Mouse (Mus musculus) retina, adult 2 months (tissue): Measurements from ENCODE around the gene Plxna4.
A peak's percentile ranks its signal among the peaks of the same experiment; 100 is the strongest.

Source experiments
- DNase-seq: peaks from one replicate; pipeline ENCODE4 v3.0.0-alpha.2; 2012; ENCODE audit warnings: low read depth, low spot score

The Plxna4 gene

GRCm38 (mm10) chr6:32348126-32348525 is 239.9 kb downstream of the Plxna4 start:
- no peak for DNase-seq

GRCm38 (mm10) chr6:32346015-32346414 is 242.0 kb downstream of the Plxna4 start:
- no peak for DNase-seq

GRCm38 (mm10) chr6:32342727-32343126 is 245.3 kb downstream of the Plxna4 start:
- DNase-seq, result no peak

GRCm38 (mm10) chr6:32342272-32342671 is 245.7 kb downstream of the Plxna4 start:
- no peak for DNase-seq

- no peak for DNase-seq
Observed at GRCm38 (mm10) chr6:32338416-32338943, 249.5 kb downstream of the Plxna4 start.

GRCm38 (mm10) chr6:32331281-32331680 is 256.7 kb downstream of the Plxna4 start:
- DNase-seq, result no peak

GRCm38 (mm10) chr6:32330034-32330795 is 257.8 kb downstream of the Plxna4 start:
- DNase-seq, result no peak

GRCm38 (mm10) chr6:32328028-32328427 is 260.0 kb downstream of the Plxna4 start:
- peak; percentile 47 for DNase-seq

- no peak for DNase-seq
Observed at GRCm38 (mm10) chr6:32327173-32327572, 260.8 kb downstream of the Plxna4 start.

- no peak for DNase-seq
Observed at GRCm38 (mm10) chr6:32326406-32326805, 261.6 kb downstream of the Plxna4 start.

- DNase-seq, result no peak
Observed at GRCm38 (mm10) chr6:32325851-32326250, 262.1 kb downstream of the Plxna4 start.

- DNase-seq, result no peak
Observed at GRCm38 (mm10) chr6:32321187-32321586, 266.8 kb downstream of the Plxna4 start.

- no peak for DNase-seq
Observed at GRCm38 (mm10) chr6:32320254-32320653, 267.7 kb downstream of the Plxna4 start.

- DNase-seq, result no peak
Observed at GRCm38 (mm10) chr6:32317470-32317869, 270.5 kb downstream of the Plxna4 start.

- no peak for DNase-seq
Observed at GRCm38 (mm10) chr6:32315011-32315450, 273.0 kb downstream of the Plxna4 start.

- no peak for DNase-seq
Observed at GRCm38 (mm10) chr6:32309147-32309546, 278.8 kb downstream of the Plxna4 start.

- no peak for DNase-seq
Observed at GRCm38 (mm10) chr6:32300611-32301010, 287.4 kb downstream of the Plxna4 start.

- no peak for DNase-seq
Observed at GRCm38 (mm10) chr6:32281457-32281856, 306.5 kb downstream of the Plxna4 start.

- DNase-seq, result no peak
Observed at GRCm38 (mm10) chr6:32280728-32281127, 307.3 kb downstream of the Plxna4 start.

GRCm38 (mm10) chr6:32271463-32271862 is 316.5 kb downstream of the Plxna4 start:
- no peak for DNase-seq

- DNase-seq, result no peak
Observed at GRCm38 (mm10) chr6:32266085-32266484, 321.9 kb downstream of the Plxna4 start.

GRCm38 (mm10) chr6:32261339-32261738 is 326.7 kb downstream of the Plxna4 start:
- DNase-seq, result no peak

- no peak for DNase-seq
Observed at GRCm38 (mm10) chr6:32260341-32260740, 327.7 kb downstream of the Plxna4 start.
